Mouse (Mus musculus) forebrain, embryonic 13.5 days (tissue): ENCODE results near the gene Jmjd1c. TPM values are rescaled to one million over a fixed set of nuclear protein-coding genes. Genes with fewer than 3 reads are reported as not detected.

Experiments
- ATAC-seq: fragments of 200-750 bp; cut with Nextera tagmentation; 2 replicates; pipeline ENCODE4 v1.8.0; 2017
- H3K27ac ChIP-seq: fragments of 300-500 bp; sonication (generic); 2 replicates; pipeline ENCODE4 v1.5.1; 2015; ENCODE audit warnings: inconsistent platforms, mild to moderate bottlenecking, moderate library complexity
- H3K27me3 ChIP-seq: fragments of 300-500 bp; sonication (generic); 2 replicates; pipeline ENCODE4 v1.6.1; 2015; ENCODE audit warnings: mild to moderate bottlenecking, inconsistent platforms
- H3K36me3 ChIP-seq: fragments of 300-500 bp; sonication (generic); 2 replicates; pipeline ENCODE4 v1.6.1; 2015; ENCODE audit warnings: mild to moderate bottlenecking, inconsistent platforms; ENCODE audit not compliant: poor library complexity, severe bottlenecking
- H3K4me1 ChIP-seq: fragments of 300-500 bp; sonication (generic); 2 replicates; pipeline ENCODE4 v1.6.1; 2015; ENCODE audit warnings: inconsistent platforms
- H3K4me2 ChIP-seq: fragments of 300-500 bp; sonication (generic); 2 replicates; pipeline ENCODE4 v1.6.1; 2015; ENCODE audit warnings: inconsistent platforms, mild to moderate bottlenecking, moderate library complexity
- H3K4me3 ChIP-seq: fragments of 300-500 bp; sonication (generic); 2 replicates; pipeline ENCODE4 v1.5.1; 2015; ENCODE audit warnings: mild to moderate bottlenecking, inconsistent platforms
- H3K9ac ChIP-seq: fragments of 300-500 bp; sonication (generic); 2 replicates; pipeline ENCODE4 v1.6.1; 2015; ENCODE audit warnings: mild to moderate bottlenecking, inconsistent platforms
- H3K9me3 ChIP-seq: fragments of 300-500 bp; sonication (generic); replicated peaks from 2 replicates; pipeline ENCODE4 v1.6.1; 2016; ENCODE audit warnings: inconsistent platforms
- WGBS: fragments of 180-500 bp; shearing (Covaris S2); methylation state at CpG from one replicate; pipeline ENCODE4 v1.1.7; 2015; 5-methylcytosine and 5-hydroxymethylcytosine counted together
- polyA plus RNA-seq: library from polyadenylated mRNA; unstranded; fragments of >200 nt; fragmentation: Nextera tagmentation; extraction: Ambion mirVana; gene quantifications from 2 replicates; pipeline ENCODE4 v1.2.1, GENCODE M21; 2015

Jmjd1c gene
- polyA plus RNA-seq = 42.5 and 49.6 TPM in 2 replicates

- peak within 1 kb of the TSS; percentile 99 for H3K9ac ChIP-seq
- H3K36me3 ChIP-seq = no peaks in the 10 kb centered on the region
- peaks cover 53% of the 10 kb centered on the region for H3K4me1 ChIP-seq
- H3K4me3 ChIP-seq = peak within 1 kb of the TSS; percentile 90
- 2% methylated on average over 46 of the region's 73 CpGs for WGBS
- peak within 1 kb of the TSS; percentile 84 for H3K4me2 ChIP-seq
- peak within 1 kb of the TSS; percentile 100 for H3K27ac ChIP-seq
- ATAC-seq = peak; percentile 93
- H3K9me3 ChIP-seq = no peaks in the 10 kb centered on the region
- H3K27me3 ChIP-seq = no peaks in the 10 kb centered on the region
These were observed at the start of gene Jmjd1c for GRCm38 (mm10) chr10:67095798-67096620. Gene Jmjd1c, plus strand, starts transcription at chr10:67096125.

GRCm38 (mm10) chr10:67047712-67048645 is 47.9 kb upstream of the Jmjd1c start:
- H3K4me2 ChIP-seq = no peak overlapping the region
- H3K9me3 ChIP-seq = no peaks in the 10 kb centered on the region
- peaks cover 39% of the 10 kb centered on the region for H3K4me1 ChIP-seq
- no peaks in the 10 kb centered on the region for H3K36me3 ChIP-seq
- WGBS = 81% methylated on average over 18 of the region's 18 CpGs
- no peak overlapping the region for H3K9ac ChIP-seq
- no peaks in the 10 kb centered on the region for H3K27me3 ChIP-seq
- no peak overlapping the region for H3K4me3 ChIP-seq
- H3K27ac ChIP-seq = peak overlapping the region; percentile 60
- ATAC-seq = peak; percentile 60; the same call in 1 of the 2 replicates

- Histone ChIP-seq H3K9me3 (no peaks in the 10 kb centered on the region), H3K36me3 (no peaks in the 10 kb centered on the region), H3K27me3 (no peaks in the 10 kb centered on the region), H3K4me3 (no peak overlapping the region), H3K4me2 (no peak overlapping the region), H3K9ac (no peak overlapping the region), H3K4me1 (peaks cover 46% of the 10 kb centered on the region), H3K27ac (no peak overlapping the region)
- ATAC-seq = no peak
- WGBS = 96% methylated on average over 13 of the region's 13 CpGs
These were observed 46.9 kb upstream of the Jmjd1c start for GRCm38 (mm10) chr10:67048871-67049615.

- H3K36me3 ChIP-seq = no peaks in the 10 kb centered on the region
- WGBS = 89% methylated on average over 7 of the region's 7 CpGs
- no peak overlapping the region for H3K27ac ChIP-seq
- H3K27me3 ChIP-seq = no peaks in the 10 kb centered on the region
- no peak for ATAC-seq
- H3K4me1 ChIP-seq = peaks cover 45% of the 10 kb centered on the region
- no peaks in the 10 kb centered on the region for H3K9me3 ChIP-seq
- H3K4me3 ChIP-seq = no peak overlapping the region
- no peak overlapping the region for H3K9ac ChIP-seq
- H3K4me2 ChIP-seq = no peak overlapping the region
These were observed 46.3 kb upstream of the Jmjd1c start for GRCm38 (mm10) chr10:67049621-67050020.

GRCm38 (mm10) chr10:67050766-67051165 is 45.2 kb upstream of the Jmjd1c start:
- H3K9ac ChIP-seq = peak overlapping the region; percentile 26; the same call in 1 of the 2 replicates
- H3K4me3 ChIP-seq = no peak overlapping the region
- 78% methylated on average over 7 of the region's 7 CpGs for WGBS
- no peaks in the 10 kb centered on the region for H3K36me3 ChIP-seq
- no peaks in the 10 kb centered on the region for H3K27me3 ChIP-seq
- no peak overlapping the region; the same call in 1 of the 2 replicates for H3K27ac ChIP-seq
- peaks cover 35% of the 10 kb centered on the region for H3K4me1 ChIP-seq
- no peak for ATAC-seq
- H3K4me2 ChIP-seq = no peak overlapping the region
- no peaks in the 10 kb centered on the region for H3K9me3 ChIP-seq

GRCm38 (mm10) chr10:67051466-67051865 is 44.5 kb upstream of the Jmjd1c start:
- H3K4me2 ChIP-seq = no peak overlapping the region
- peaks cover 36% of the 10 kb centered on the region for H3K4me1 ChIP-seq
- WGBS = 82% methylated on average over 5 of the region's 5 CpGs
- H3K4me3 ChIP-seq = no peak overlapping the region
- ATAC-seq = no peak
- no peaks in the 10 kb centered on the region for H3K9me3 ChIP-seq
- no peak overlapping the region for H3K9ac ChIP-seq
- no peaks in the 10 kb centered on the region for H3K36me3 ChIP-seq
- H3K27ac ChIP-seq = no peak overlapping the region
- no peaks in the 10 kb centered on the region for H3K27me3 ChIP-seq

- no peak overlapping the region for H3K4me3 ChIP-seq
- no peak overlapping the region for H3K9ac ChIP-seq
- H3K27ac ChIP-seq = peak overlapping the region; percentile 63; the same call in 1 of the 2 replicates
- peaks cover 37% of the 10 kb centered on the region for H3K4me1 ChIP-seq
- 77% methylated on average over 9 of the region's 9 CpGs for WGBS
- H3K36me3 ChIP-seq = no peaks in the 10 kb centered on the region
- no peak overlapping the region for H3K4me2 ChIP-seq
- ATAC-seq = no peak
- no peaks in the 10 kb centered on the region for H3K27me3 ChIP-seq
- H3K9me3 ChIP-seq = no peaks in the 10 kb centered on the region
These were observed 43.5 kb upstream of the Jmjd1c start for GRCm38 (mm10) chr10:67052429-67052828.

GRCm38 (mm10) chr10:67053475-67053874 is 42.5 kb upstream of the Jmjd1c start:
- peak overlapping the region; percentile 71 for H3K27ac ChIP-seq

GRCm38 (mm10) chr10:67055867-67056856 is 39.8 kb upstream of the Jmjd1c start:
- Histone ChIP-seq H3K27me3 (no peaks in the 10 kb centered on the region), H3K36me3 (no peaks in the 10 kb centered on the region), H3K9me3 (no peaks in the 10 kb centered on the region), H3K4me2 (no peak overlapping the region), H3K4me3 (no peak overlapping the region), H3K9ac (no peak overlapping the region), H3K4me1 (peaks cover 41% of the 10 kb centered on the region), H3K27ac (peak overlapping the region; percentile 76)
- no peak for ATAC-seq
- 66% methylated on average over 17 of the region's 17 CpGs for WGBS

More at GRCm38 (mm10) chr10:67053475-67053874, 42.5 kb upstream of the Jmjd1c start:
- no peaks in the 10 kb centered on the region for H3K36me3 ChIP-seq
- H3K27me3 ChIP-seq = no peaks in the 10 kb centered on the region
- H3K9me3 ChIP-seq = no peaks in the 10 kb centered on the region
- ATAC-seq = peak; percentile 77
- WGBS = 9% methylated on average over 9 of the region's 9 CpGs
- H3K4me2 ChIP-seq = peak overlapping the region; percentile 24; the same call in 1 of the 2 replicates
- H3K9ac ChIP-seq = no peak overlapping the region
- H3K4me1 ChIP-seq = peaks cover 35% of the 10 kb centered on the region
- no peak overlapping the region for H3K4me3 ChIP-seq

- Histone ChIP-seq H3K4me3 (no peak overlapping the region), H3K4me2 (no peak overlapping the region), H3K9me3 (no peaks in the 10 kb centered on the region), H3K9ac (no peak overlapping the region), H3K36me3 (no peaks in the 10 kb centered on the region), H3K27me3 (no peaks in the 10 kb centered on the region), H3K4me1 (peaks cover 51% of the 10 kb centered on the region), H3K27ac (no peak overlapping the region)
- ATAC-seq = no peak
These were observed 38.7 kb upstream of the Jmjd1c start for GRCm38 (mm10) chr10:67057208-67057607.
